Mouse (Mus musculus): ENCODE data around the gene Fat3. TPM values are rescaled to one million over a fixed set of nuclear protein-coding genes. Genes with fewer than 3 reads are reported as not detected.

Fat3 gene
- polyA plus RNA-seq, 1 experiment from 2014 or later, result 2.3 TPM

DNA sequence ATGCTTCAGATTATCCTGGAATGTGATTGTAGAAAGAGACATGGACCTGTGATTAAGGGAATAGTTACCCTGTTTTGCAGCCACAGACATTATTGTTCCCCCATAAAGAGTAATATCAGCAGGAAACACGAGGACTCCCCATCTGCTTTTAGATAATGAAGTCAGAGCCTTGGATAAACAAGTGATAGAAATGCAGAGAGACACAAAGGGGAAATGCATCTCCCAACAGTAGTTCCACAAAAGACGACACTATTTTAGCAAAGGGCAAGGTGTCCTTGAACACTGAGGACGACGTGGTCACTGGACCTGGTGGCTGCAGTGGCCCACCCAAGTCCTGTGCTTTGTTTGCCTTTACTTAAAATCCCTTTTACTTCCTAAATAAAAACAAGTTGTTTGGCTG lies 580.8 kb downstream of the Fat3 start:
- Histone ChIP-seq H3K4me3 (no peak overlapping the region), H3K27me3 (ENCODE audit: low read depth, poor library complexity, severe bottlenecking) (no peaks in the 10 kb centered on the region), H3K27ac (no peak overlapping the region), H3K9me3 (replicated peaks) (no peaks in the 10 kb centered on the region), H3K4me1 (no peaks in the 10 kb centered on the region), H3K36me3 (no peaks in the 10 kb centered on the region)
- WGBS, result 89% methylated on average over 4 of the region's 4 CpGs
- DNase-seq (ENCODE audit: low spot score), result no peak

DNA sequence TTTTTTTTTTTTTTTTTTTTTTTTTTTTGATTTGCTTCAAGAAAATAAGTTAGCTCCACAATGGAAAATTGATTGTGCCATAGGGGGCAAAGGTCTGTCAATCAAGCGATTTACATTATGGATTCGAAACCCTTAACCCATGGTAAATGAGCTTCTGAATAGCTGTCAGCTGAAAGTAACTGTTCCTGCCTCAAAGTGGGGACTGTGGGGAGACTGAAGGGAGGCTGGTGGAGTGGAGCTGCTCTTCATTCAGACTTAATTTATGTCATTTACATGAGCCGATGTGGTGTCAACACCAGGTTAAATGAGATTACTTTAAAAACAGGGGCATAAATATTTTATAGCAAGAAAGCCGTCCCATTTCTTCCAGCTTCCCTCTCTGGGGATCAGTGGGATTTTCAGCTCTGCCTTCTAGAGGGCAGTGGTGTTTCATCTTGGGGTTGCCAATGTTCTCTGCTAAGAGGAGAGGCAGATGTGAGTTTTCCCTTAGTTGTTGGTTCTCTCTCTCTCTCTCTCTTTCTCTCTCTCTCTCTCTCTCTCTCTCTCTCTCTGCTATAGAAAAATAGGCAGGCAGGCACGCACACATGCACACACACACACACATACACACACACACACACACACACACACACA lies 581.6 kb downstream of the Fat3 start:
- WGBS, result 67% methylated on average over 5 of the region's 5 CpGs
- no peak overlapping the region for H3K27ac ChIP-seq
- no peaks in the 10 kb centered on the region for H3K36me3 ChIP-seq
- no peaks in the 10 kb centered on the region for H3K27me3 ChIP-seq (ENCODE audit: low read depth, poor library complexity, severe bottlenecking)
- no peak overlapping the region for H3K4me3 ChIP-seq
- H3K4me1 ChIP-seq, result no peaks in the 10 kb centered on the region
- DNase-seq (ENCODE audit: low spot score), result no peak
- no peaks in the 10 kb centered on the region for H3K9me3 ChIP-seq (replicated peaks)

DNA sequence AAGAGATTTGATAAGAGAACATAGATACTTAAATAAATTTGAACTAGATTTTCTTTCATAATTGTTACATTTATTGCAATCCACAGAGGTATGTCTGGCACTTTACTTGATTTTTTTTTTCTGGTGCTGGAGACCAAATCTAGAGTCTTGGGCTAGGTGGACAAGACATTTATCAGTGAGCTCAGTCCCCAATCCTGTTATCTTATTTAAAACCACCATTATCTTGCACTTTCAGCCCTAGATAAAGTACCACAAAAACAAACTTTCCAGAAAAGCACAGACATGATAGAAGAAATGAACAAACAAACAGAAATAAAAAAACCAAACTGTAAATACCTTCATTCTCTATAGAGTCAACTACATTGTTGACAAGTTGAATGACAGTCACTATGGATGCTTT lies 584.5 kb downstream of the Fat3 start:
- no peaks in the 10 kb centered on the region for H3K9me3 ChIP-seq (replicated peaks)
- no peak overlapping the region for H3K4me3 ChIP-seq
- no peak for DNase-seq (ENCODE audit: low spot score)
- H3K4me1 ChIP-seq, result no peaks in the 10 kb centered on the region
- no peaks in the 10 kb centered on the region for H3K27me3 ChIP-seq (ENCODE audit: low read depth, poor library complexity, severe bottlenecking)
- H3K36me3 ChIP-seq, result no peaks in the 10 kb centered on the region
- H3K27ac ChIP-seq, result no peak overlapping the region

DNA sequence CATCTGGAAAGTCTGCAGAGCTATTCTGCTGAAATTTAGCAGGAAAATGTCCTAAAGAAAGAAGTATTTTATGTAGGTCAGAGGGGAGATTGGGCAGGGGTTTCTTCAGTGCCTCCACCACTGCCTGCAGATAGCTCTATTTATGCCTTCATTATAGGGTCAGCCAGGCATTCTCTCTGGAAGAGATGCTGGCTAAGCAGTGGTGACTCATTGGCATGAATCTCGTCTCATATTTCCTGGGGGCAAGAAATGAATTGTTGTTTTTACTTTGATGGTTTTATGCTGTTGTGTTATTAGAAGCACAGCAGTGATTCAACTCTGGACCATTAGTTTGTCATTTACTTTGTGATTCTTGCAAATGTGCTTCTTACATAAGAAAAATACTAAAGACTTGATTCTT lies 588.4 kb downstream of the Fat3 start:
- 66% methylated on average over 1 of the region's 1 CpGs for WGBS
- H3K4me3 ChIP-seq, result no peak overlapping the region
- H3K4me1 ChIP-seq, result no peaks in the 10 kb centered on the region
- H3K36me3 ChIP-seq, result no peaks in the 10 kb centered on the region
- no peaks in the 10 kb centered on the region for H3K27me3 ChIP-seq (ENCODE audit: low read depth, poor library complexity, severe bottlenecking)
- H3K9me3 ChIP-seq (replicated peaks), result no peaks in the 10 kb centered on the region
- no peak overlapping the region for H3K27ac ChIP-seq
- no peak for DNase-seq (ENCODE audit: low spot score)

DNA sequence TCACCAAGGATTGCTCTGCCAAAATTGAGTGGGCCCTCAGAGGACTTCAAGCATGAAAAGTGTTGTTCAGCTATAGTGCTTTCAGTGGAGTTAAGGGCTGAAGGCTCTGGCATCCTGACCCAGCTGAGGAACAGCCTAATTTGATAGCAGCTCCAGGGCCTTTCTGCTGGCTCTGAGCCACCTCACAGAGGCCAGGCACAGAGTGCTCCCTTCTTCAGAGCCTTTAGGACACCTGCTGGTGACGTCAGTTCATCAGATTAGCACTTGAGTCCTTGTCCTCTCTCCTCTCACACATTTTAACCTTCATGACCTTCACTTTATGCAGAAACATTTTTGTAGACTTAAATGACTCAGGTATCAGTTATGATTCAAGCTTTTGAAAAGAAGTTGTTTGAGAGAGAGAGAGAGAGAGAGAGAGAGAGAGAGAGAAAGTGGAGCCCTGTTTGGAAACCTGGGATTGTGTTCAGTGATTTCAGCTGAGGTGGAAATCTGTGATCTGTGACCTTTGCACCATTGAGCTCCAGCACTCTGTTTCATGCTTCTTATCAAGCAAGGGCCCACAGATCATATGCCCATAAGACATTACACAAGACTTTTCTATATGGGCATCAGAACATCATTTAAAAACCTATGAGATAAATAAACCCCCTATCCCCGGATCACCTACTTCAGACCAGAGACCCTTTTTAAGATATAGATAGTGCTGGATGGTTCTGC lies 591.5 kb downstream of the Fat3 start:
- DNase-seq (ENCODE audit: low spot score), result no peak
- Histone ChIP-seq H3K27ac (no peak overlapping the region), H3K27me3 (ENCODE audit: low read depth, poor library complexity, severe bottlenecking) (no peaks in the 10 kb centered on the region), H3K4me3 (no peak overlapping the region), H3K36me3 (no peaks in the 10 kb centered on the region), H3K9me3 (replicated peaks) (no peaks in the 10 kb centered on the region), H3K4me1 (no peaks in the 10 kb centered on the region)
- WGBS, result 77% methylated on average over 2 of the region's 2 CpGs

DNA sequence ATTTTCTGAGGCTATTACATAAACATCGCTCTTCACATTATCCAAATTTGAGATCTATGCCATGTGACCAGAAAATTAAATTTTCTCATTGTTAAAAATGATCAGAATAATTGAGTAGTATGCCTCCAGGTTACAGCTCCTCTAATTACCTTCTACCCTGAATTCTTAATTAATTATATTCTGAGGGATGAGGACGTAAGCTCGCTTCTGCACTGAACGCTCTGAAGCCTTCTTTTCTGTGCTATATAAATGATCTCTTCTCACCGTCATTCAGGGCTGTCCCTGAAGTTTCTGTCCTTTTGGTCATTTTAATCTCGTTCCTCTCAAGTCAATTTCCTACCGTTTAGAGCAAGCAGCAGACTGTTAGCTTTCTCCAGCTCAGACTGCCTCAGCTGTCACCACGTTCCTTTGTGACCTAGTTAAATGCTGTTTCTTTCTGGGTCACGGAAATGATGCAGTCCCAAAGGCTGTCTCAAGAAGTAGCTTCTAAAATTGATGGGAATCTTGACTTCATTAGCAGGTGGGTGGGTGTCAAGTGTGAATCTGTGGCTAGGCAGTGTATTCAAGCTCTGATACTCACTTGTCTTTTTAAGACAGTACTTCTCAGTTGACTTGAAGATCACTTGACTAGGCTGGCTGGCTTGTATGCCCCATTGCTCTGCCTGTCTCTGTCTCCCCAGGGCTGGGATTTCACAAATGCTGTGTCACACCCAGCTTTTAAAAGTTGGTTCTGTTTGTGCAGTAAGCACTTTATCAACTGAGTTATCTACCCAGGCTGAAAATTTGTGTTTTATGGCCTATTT lies 596.9 kb downstream of the Fat3 start:
- Histone ChIP-seq H3K4me3 (no peak overlapping the region), H3K4me1 (no peaks in the 10 kb centered on the region), H3K27me3 (ENCODE audit: low read depth, poor library complexity, severe bottlenecking) (no peaks in the 10 kb centered on the region), H3K36me3 (no peaks in the 10 kb centered on the region), H3K27ac (no peak overlapping the region), H3K9me3 (replicated peaks) (no peaks in the 10 kb centered on the region)
- WGBS, result 79% methylated on average over 9 of the region's 9 CpGs
- DNase-seq (ENCODE audit: low spot score), result no peak

DNA sequence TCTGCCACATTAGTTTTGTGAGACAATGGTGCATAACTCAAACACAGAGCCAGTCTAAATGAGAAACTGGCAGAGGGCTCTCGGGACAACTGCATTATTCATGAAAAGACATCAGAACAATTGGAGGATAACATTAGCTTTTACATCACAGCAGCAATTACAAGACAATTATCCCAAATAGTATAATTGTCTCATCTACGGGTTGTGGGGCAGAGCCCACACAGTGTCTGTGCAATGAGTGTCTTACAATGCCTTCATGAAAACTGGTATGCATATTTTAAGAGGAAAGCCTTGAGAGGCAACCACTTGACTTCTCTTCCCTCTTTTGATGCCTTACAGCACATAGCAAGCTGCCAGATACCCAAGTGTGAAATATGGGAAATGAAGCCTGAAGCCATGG lies 603.0 kb downstream of the Fat3 start:
- H3K27me3 ChIP-seq (ENCODE audit: low read depth, poor library complexity, severe bottlenecking), result no peaks in the 10 kb centered on the region
- WGBS, result 77% methylated on average over 2 of the region's 2 CpGs
- H3K27ac ChIP-seq, result no peak overlapping the region
- H3K9me3 ChIP-seq (replicated peaks), result no peaks in the 10 kb centered on the region
- no peak overlapping the region for H3K4me3 ChIP-seq
- DNase-seq (ENCODE audit: low spot score), result no peak
- no peaks in the 10 kb centered on the region for H3K4me1 ChIP-seq
- H3K36me3 ChIP-seq, result no peaks in the 10 kb centered on the region

DNA sequence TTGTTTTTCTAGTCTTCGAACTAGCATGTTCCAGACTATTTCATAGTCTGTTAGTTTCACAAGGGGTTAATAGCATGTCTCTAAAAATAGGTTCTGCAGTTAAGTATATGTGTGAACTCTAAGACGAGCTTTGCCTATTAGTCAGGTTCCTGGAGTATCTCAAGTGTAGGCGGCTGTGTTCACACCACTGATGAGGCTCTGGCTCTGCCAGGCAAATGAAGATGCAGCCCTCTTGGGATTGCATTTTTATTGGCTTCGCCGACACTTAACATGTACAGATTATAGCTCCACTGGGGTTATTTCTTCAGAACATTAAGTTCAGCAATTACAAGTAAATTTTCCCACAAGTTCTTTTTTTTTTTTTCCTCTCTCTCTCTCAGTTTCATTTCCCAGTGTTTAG lies 614.3 kb downstream of the Fat3 start:
- 73% methylated on average over 5 of the region's 5 CpGs for WGBS
- H3K27me3 ChIP-seq (ENCODE audit: low read depth, poor library complexity, severe bottlenecking), result no peaks in the 10 kb centered on the region
- DNase-seq (ENCODE audit: low spot score), result no peak

DNA sequence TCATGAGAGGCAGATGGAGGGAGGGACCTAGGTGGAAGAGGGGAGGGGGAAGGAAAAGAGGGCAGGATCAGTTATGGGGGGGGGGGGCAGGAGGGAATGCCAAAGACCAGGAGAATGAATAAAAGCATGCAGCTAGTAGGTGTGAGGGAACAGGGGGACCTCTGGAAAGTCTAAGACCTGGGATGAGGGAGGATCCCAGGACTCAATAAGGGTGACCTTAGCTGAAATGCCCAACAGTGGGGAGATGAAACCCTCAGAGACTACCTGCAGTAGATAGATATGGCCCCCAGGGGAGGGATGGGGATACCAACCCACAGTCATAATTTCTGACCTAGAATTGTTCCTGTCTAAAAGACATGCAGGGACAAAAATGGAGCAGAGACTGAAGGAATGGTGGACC lies 620.3 kb downstream of the Fat3 start:
- H3K27me3 ChIP-seq (ENCODE audit: low read depth, poor library complexity, severe bottlenecking), result no peaks in the 10 kb centered on the region
- H3K36me3 ChIP-seq, result no peaks in the 10 kb centered on the region
- H3K4me3 ChIP-seq, result no peak overlapping the region
- H3K4me1 ChIP-seq, result no peaks in the 10 kb centered on the region
- no peak for DNase-seq (ENCODE audit: low spot score)
- no peak overlapping the region for H3K27ac ChIP-seq
- no peaks in the 10 kb centered on the region for H3K9me3 ChIP-seq (replicated peaks)

More for the DNA sequence above, 614.3 kb downstream of the Fat3 start:
- Histone ChIP-seq H3K9me3 (replicated peaks) (no peaks in the 10 kb centered on the region), H3K4me1 (no peaks in the 10 kb centered on the region), H3K36me3 (no peaks in the 10 kb centered on the region), H3K4me3 (no peak overlapping the region), H3K27ac (no peak overlapping the region)

DNA sequence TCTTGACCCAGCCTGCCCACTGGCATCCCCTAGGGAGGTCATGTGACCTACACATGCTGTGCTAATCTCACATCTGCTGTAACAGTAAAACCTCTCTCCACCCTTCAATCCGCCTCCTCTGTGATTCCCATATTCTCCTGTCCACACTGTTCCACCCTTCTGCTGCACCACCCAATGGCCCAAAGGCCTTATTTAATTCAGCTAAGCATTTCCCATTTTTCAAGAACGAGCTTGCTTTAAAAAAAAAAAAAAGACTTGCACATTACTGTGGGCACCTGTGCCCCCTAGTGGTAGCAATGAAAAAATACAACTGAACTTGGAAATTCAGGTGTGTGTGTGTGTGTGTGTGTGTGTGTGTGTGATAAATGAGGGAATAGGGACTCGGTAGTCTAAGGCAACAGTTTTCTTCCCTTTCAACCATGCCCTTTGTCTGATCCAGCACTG lies 620.9 kb downstream of the Fat3 start:
- no peak for DNase-seq (ENCODE audit: low spot score)
- Histone ChIP-seq H3K27me3 (ENCODE audit: low read depth, poor library complexity, severe bottlenecking) (peaks cover 3% of the 10 kb centered on the region; the same call in 1 of the 2 replicates), H3K27ac (no peak overlapping the region), H3K36me3 (no peaks in the 10 kb centered on the region), H3K4me1 (no peaks in the 10 kb centered on the region), H3K9me3 (replicated peaks) (no peaks in the 10 kb centered on the region), H3K4me3 (no peak overlapping the region)
- WGBS, result 30% methylated on average over 3 of the region's 3 CpGs

DNA sequence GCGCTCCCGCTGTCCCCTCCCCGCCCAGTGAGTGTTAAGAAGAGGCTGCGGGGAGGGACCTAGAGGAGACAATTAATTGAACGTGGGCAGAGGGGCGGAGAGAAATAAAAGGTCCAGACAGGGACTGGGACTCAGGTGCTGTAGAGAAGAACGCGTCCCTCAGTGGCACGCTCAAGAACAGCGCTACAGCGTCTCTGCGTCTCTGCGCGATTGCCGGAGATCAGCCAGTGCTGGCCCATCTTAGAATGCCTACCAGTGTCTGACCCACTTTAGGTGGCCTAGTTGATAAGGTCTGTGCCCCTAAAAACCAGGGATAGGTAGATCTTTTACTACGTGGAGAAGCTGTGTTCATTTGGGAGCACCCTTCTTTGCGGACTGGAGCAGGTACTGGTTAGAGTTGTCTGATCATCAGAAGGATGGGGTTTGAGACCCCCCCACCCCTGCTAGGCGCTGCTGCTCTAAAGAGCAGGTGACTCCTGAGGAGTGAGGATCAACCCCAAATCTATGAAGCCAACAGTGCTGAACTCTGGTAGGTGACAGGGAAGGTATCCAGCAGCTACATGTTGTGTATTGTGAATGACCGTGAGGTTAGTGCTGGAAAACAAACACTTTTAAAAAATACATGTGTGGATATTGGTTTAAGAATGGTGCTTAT lies 626.5 kb downstream of the Fat3 start, which contains the start of gene Mtnr1b:
Gene Mtnr1b (minus strand): TSS at position 51 of the 655 bp plus-strand sequence.
- Histone ChIP-seq H3K4me1 (peaks cover 3% of the 10 kb centered on the region; the same call in 1 of the 2 replicates), H3K4me3 (no peak within 1 kb of the TSS), H3K36me3 (no peaks in the 10 kb centered on the region), H3K27ac (no peak within 1 kb of the TSS), H3K9me3 (replicated peaks) (no peaks in the 10 kb centered on the region), H3K27me3 (ENCODE audit: low read depth, poor library complexity, severe bottlenecking) (peaks cover 30% of the 10 kb centered on the region)
- no peak for DNase-seq (ENCODE audit: low spot score)
- 53% methylated on average over 19 of the region's 19 CpGs for WGBS

DNA sequence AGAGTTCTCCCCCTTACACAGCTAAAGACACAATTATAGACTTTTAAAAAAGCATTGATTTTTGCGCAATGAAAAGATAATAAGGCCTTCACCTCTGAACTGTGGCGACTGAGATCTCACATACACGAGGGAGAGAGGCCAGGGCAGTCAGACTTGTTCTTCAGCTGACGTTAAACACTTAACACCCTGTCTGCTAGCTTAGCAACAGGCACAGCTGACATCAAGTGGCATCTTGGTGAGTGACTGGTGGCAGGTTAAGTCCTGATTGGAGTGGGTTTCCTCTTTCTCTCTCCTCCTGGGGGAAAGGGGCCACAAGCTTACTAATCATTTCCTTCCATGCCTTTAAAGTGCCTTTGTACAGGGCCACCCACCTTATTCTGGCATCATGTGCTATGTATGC lies 631.1 kb downstream of the Fat3 start:
- WGBS, result 62% methylated on average over 4 of the region's 4 CpGs
- DNase-seq (ENCODE audit: low spot score), result no peak

DNA sequence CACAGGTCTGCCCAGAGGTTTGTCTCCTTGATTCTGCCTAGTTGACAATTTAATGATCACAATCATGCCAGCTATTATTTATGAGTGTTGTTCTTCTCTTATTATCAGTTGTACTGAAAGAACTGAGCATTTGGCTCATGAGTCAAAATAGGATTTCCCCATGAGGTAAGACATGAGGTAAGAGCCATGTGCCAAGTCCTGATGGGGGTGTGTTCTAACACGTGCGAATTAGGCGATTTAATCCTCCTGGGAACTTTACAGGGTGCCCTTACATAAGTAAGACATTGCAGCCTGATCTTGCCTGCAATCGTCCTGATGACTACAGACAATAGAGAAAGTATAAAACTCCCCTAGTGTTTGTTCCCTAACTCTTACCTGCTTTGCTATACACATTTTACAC lies 631.6 kb downstream of the Fat3 start:
- H3K27me3 ChIP-seq (ENCODE audit: low read depth, poor library complexity, severe bottlenecking), result peaks cover 19% of the 10 kb centered on the region
- 77% methylated on average over 4 of the region's 4 CpGs for WGBS
- no peaks in the 10 kb centered on the region for H3K9me3 ChIP-seq (replicated peaks)
- H3K4me3 ChIP-seq, result no peak overlapping the region
- DNase-seq (ENCODE audit: low spot score), result no peak
- no peak overlapping the region for H3K27ac ChIP-seq
- peaks cover 19% of the 10 kb centered on the region for H3K4me1 ChIP-seq
- H3K36me3 ChIP-seq, result no peaks in the 10 kb centered on the region

More for the DNA sequence above, 631.1 kb downstream of the Fat3 start:
- no peak overlapping the region for H3K27ac ChIP-seq
- H3K36me3 ChIP-seq, result no peaks in the 10 kb centered on the region
- H3K9me3 ChIP-seq (replicated peaks), result no peaks in the 10 kb centered on the region
- H3K4me3 ChIP-seq, result no peak overlapping the region
- H3K27me3 ChIP-seq (ENCODE audit: low read depth, poor library complexity, severe bottlenecking), result peaks cover 25% of the 10 kb centered on the region
- H3K4me1 ChIP-seq, result peaks cover 19% of the 10 kb centered on the region
